ENCODE assay signal across 14 mouse cellular contexts in the genomic region with DNA sequence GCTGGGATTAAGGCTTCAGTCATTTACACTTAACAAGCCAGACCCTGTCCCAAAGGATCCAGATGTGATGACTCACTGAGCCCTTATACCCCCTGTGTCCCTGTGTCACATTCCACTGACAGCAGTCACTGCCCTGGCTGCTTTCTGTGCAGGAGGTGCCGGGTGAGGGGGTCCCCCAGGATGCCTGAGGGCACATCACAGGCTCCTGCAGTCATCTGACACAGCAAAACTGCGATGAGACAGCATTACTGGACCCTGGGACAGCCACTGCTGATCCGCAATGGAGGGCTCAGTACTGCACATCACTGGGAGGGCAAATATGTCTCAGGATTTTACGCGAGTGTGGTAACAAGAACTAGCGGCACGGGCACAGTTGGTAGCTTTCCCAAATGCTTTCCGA. TPM values are rescaled to one million over a fixed set of nuclear protein-coding genes. Genes with fewer than 3 reads are reported as not detected.
"Had no signal": no experiment of that assay in that cellular context is flagged by ENCODE, and none has a peak within 500 bp of the region (broad histone marks: within the 10 kb centered on the region; RNA-seq: fewer than 3 reads in every experiment).

No protein-coding gene starts in this region.

- H3K4me3 ChIP-seq: limb, embryonic 13.5 days had no signal

- DNase-seq: kidney, adult 11 months; kidney, adult 9 months; kidney, postnatal 36 days; layer of hippocampus, adult 9-11 months; layer of hippocampus, postnatal 36 days; left cerebral cortex, postnatal 4 days; lung, adult 18-20 months; right cerebral cortex, postnatal 25 days; thymus, postnatal 36 days had no signal

- H3K27ac ChIP-seq: kidney, postnatal 0 days; limb, embryonic 13.5 days; liver, embryonic 14.5 days had no signal

RNA-seq across cellular contexts. Expression of a gene that starts 38.1 kb away (rescaled TPM):
- total RNA-seq: layer of hippocampus, postnatal 36 days; liver, adult 2 months; midbrain, postnatal 0 days had no signal
